Mouse (Mus musculus): Measurements from ENCODE around the gene Pim3. TPM values are rescaled to one million over a fixed set of nuclear protein-coding genes. Genes with fewer than 3 reads are reported as not detected.

The Pim3 gene
- polyA plus RNA-seq, 1 experiment from 2014 or later = 49.1 TPM

Other genes with a start within 250 kb of the Pim3 start
- gene Brd1, start 128.0 kb upstream of the Pim3 start, polyA plus RNA-seq (2014; fragmentation: Nextera tagmentation; extraction: Ambion mirVana) = 27.0 and 27.9 TPM in 2 replicates
- 25.0 TPM in 2 replicates for gene Zbed4, start 110.5 kb upstream of the Pim3 start, polyA plus RNA-seq (2014; fragmentation: Nextera tagmentation; extraction: Ambion mirVana)
- gene Alg12, start 42.9 kb upstream of the Pim3 start, polyA plus RNA-seq (2014; fragmentation: Nextera tagmentation; extraction: Ambion mirVana) = 8.4 and 8.8 TPM in 2 replicates
- 65.5 and 65.8 TPM in 2 replicates for gene Creld2, start 42.5 kb upstream of the Pim3 start, polyA plus RNA-seq (2014; fragmentation: Nextera tagmentation; extraction: Ambion mirVana)
- gene Ttll8, start 92.2 kb downstream of the Pim3 start, polyA plus RNA-seq (2014; fragmentation: Nextera tagmentation; extraction: Ambion mirVana) = 0.17 TPM in 1 of 2 replicates, not detected in the other
- gene Mlc1, start 116.8 kb downstream of the Pim3 start, polyA plus RNA-seq (2014; fragmentation: Nextera tagmentation; extraction: Ambion mirVana) = 20.5 and 22.9 TPM in 2 replicates
- gene Mov10l1, start 120.7 kb downstream of the Pim3 start, polyA plus RNA-seq (2014; fragmentation: Nextera tagmentation; extraction: Ambion mirVana) = not detected in 2 replicates
- gene Panx2, start 197.5 kb downstream of the Pim3 start, polyA plus RNA-seq (2014; fragmentation: Nextera tagmentation; extraction: Ambion mirVana) = 2.3 and 2.7 TPM in 2 replicates
- 39.7 and 40.3 TPM in 2 replicates for gene Trabd, start 212.9 kb downstream of the Pim3 start, polyA plus RNA-seq (2014; fragmentation: Nextera tagmentation; extraction: Ambion mirVana)
- 20.9 and 24.7 TPM in 2 replicates for gene Selenoo, start 226.9 kb downstream of the Pim3 start, polyA plus RNA-seq (2014; fragmentation: Nextera tagmentation; extraction: Ambion mirVana)